Mouse (Mus musculus): ENCODE results near the gene Hs1bp3. TPM values are rescaled to one million over a fixed set of nuclear protein-coding genes. Genes with fewer than 3 reads are reported as not detected.

Gene Hs1bp3
- polyA plus RNA-seq, 1 experiment from 2014 or later, result 9.8 TPM

GRCm38 (mm10) chr12:8335503-8335902 is 22.3 kb downstream of the Hs1bp3 start:
- no peak overlapping the region for H3K27ac ChIP-seq (ENCODE audit: low read depth, low read length)
- WGBS (ENCODE audit: insufficient replicate concordance), result 84% methylated on average over 2 of the region's 2 CpGs

GRCm38 (mm10) chr12:8336601-8337285 is 23.5 kb downstream of the Hs1bp3 start:
- no peak overlapping the region for H3K4me3 ChIP-seq (ENCODE audit: low read depth, low read length)
- H3K27me3 ChIP-seq (ENCODE audit: control insufficient read depth, insufficient read depth, low read length), result no peaks in the 10 kb centered on the region
- WGBS (ENCODE audit: insufficient replicate concordance), result 84% methylated on average over 10 of the region's 10 CpGs
- H3K9ac ChIP-seq (ENCODE audit: low read depth, low read length), result no peak overlapping the region
- no peak for ATAC-seq (replicated peaks; ENCODE audit: insufficient number of reproducible peaks, low FRiP score, low TSS enrichment)
- H3K4me2 ChIP-seq, result no peak overlapping the region
- no peak overlapping the region for H3K27ac ChIP-seq (ENCODE audit: low read depth, low read length)
- H3K9me3 ChIP-seq (replicated peaks; ENCODE audit: control insufficient read depth, low read length), result no peaks in the 10 kb centered on the region
- peaks cover 27% of the 10 kb centered on the region for H3K4me1 ChIP-seq (ENCODE audit: control insufficient read depth, insufficient read depth, low read length)
- H3K36me3 ChIP-seq (ENCODE audit: control insufficient read depth, insufficient read depth, low read length), result peaks cover 6% of the 10 kb centered on the region

More at GRCm38 (mm10) chr12:8335503-8335902, 22.3 kb downstream of the Hs1bp3 start:
- H3K27me3 ChIP-seq (ENCODE audit: control insufficient read depth, insufficient read depth, low read length), result no peaks in the 10 kb centered on the region
- H3K9ac ChIP-seq (ENCODE audit: low read depth, low read length), result no peak overlapping the region
- no peak overlapping the region for H3K4me3 ChIP-seq (ENCODE audit: low read depth, low read length)
- H3K4me2 ChIP-seq, result no peak overlapping the region
- H3K4me1 ChIP-seq (ENCODE audit: control insufficient read depth, insufficient read depth, low read length), result peaks cover 39% of the 10 kb centered on the region
- no peaks in the 10 kb centered on the region for H3K9me3 ChIP-seq (replicated peaks; ENCODE audit: control insufficient read depth, low read length)
- H3K36me3 ChIP-seq (ENCODE audit: control insufficient read depth, insufficient read depth, low read length), result peaks cover 4% of the 10 kb centered on the region; the same call in 1 of the 2 replicates
- no peak for ATAC-seq (replicated peaks; ENCODE audit: insufficient number of reproducible peaks, low FRiP score, low TSS enrichment)

GRCm38 (mm10) chr12:8337286-8338060 is 24.2 kb downstream of the Hs1bp3 start:
- Histone ChIP-seq H3K4me1 (ENCODE audit: control insufficient read depth, insufficient read depth, low read length) (peaks cover 26% of the 10 kb centered on the region), H3K4me2 (no peak overlapping the region), H3K36me3 (ENCODE audit: control insufficient read depth, insufficient read depth, low read length) (peaks cover 9% of the 10 kb centered on the region), H3K9ac (ENCODE audit: low read depth, low read length) (no peak overlapping the region), H3K27ac (ENCODE audit: low read depth, low read length) (no peak overlapping the region), H3K9me3 (replicated peaks; ENCODE audit: control insufficient read depth, low read length) (no peaks in the 10 kb centered on the region), H3K4me3 (ENCODE audit: low read depth, low read length) (no peak overlapping the region), H3K27me3 (ENCODE audit: control insufficient read depth, insufficient read depth, low read length) (no peaks in the 10 kb centered on the region)
- ATAC-seq (replicated peaks; ENCODE audit: insufficient number of reproducible peaks, low FRiP score, low TSS enrichment), result no peak
- 53% methylated on average over 12 of the region's 12 CpGs for WGBS (ENCODE audit: insufficient replicate concordance)

- 32% methylated on average over 4 of the region's 4 CpGs for WGBS (ENCODE audit: insufficient replicate concordance)
- Histone ChIP-seq H3K9me3 (replicated peaks; ENCODE audit: control insufficient read depth, low read length) (no peaks in the 10 kb centered on the region), H3K36me3 (ENCODE audit: control insufficient read depth, insufficient read depth, low read length) (peaks cover 9% of the 10 kb centered on the region), H3K4me3 (ENCODE audit: low read depth, low read length) (no peak overlapping the region), H3K4me2 (no peak overlapping the region), H3K27me3 (ENCODE audit: control insufficient read depth, insufficient read depth, low read length) (no peaks in the 10 kb centered on the region), H3K4me1 (ENCODE audit: control insufficient read depth, insufficient read depth, low read length) (peaks cover 26% of the 10 kb centered on the region), H3K9ac (ENCODE audit: low read depth, low read length) (no peak overlapping the region), H3K27ac (ENCODE audit: low read depth, low read length) (peak overlapping the region; percentile 76)
- ATAC-seq (replicated peaks; ENCODE audit: insufficient number of reproducible peaks, low FRiP score, low TSS enrichment), result no peak
Measured at GRCm38 (mm10) chr12:8338491-8338890, 25.3 kb downstream of the Hs1bp3 start.

DNA sequence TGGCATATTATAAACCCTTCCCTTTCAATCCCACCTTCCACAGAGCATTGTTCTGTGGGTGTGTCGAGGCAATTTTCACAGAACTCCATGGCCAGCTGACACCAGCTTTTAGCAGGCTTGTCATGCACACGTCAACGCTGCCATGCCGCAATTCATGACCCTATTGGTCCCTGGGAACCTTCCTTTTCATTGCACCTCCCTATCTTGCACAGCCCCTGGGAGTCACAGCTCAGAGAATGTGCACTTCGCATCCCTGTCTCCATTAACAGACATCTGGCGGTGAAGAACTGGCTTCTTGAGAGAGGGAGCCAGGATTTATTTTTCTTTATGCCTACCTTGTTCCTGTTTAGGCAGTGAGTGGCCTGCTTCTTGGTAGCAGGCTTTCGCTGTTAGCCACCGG is 25.7 kb downstream of the Hs1bp3 start:
- 0 out of 2 replicates have a peak, but pooled peaks have one; percentile 25 for ATAC-seq (replicated peaks; ENCODE audit: insufficient number of reproducible peaks, low FRiP score, low TSS enrichment)

DNA sequence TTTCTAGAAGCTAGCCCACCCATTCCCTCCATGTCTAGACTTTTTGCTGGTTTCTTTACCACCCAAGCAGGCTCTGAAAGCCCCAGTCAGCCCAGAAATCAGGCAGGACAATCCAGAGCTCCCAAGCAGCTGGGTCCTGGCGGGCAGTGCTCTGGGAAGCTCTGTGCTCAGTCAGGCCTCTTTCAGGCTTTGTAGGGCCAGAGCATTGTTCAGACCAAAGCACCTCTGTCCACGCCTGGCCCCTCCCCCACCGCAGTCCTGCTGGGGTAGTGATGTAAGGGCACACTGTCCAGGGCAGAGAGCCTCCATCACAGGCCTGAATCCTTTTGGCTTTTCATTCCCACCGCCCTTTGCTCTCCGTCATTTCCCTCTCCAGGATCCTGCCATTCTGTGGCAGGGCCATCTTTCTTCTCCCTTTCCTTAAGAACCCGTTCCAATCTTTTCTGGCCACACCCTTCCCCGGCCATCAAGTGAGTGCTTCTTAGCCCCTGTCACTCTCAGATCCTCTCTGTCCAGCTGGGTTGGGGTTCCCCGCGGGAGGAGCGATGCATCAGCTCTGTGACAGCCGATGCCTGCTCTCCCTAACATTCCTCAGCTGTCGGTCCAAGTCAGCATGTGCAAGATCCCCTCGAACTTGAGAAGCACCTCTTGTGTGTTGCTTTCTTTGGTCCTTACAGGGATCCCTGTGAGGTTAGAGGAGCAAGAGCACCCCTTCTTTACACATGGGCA is 26.5 kb downstream of the Hs1bp3 start:
- Histone ChIP-seq H3K9ac (ENCODE audit: low read depth, low read length) (no peak overlapping the region), H3K27me3 (ENCODE audit: control insufficient read depth, insufficient read depth, low read length) (no peaks in the 10 kb centered on the region), H3K4me1 (ENCODE audit: control insufficient read depth, insufficient read depth, low read length) (peaks cover 26% of the 10 kb centered on the region), H3K4me3 (ENCODE audit: low read depth, low read length) (no peak overlapping the region), H3K4me2 (no peak overlapping the region), H3K36me3 (ENCODE audit: control insufficient read depth, insufficient read depth, low read length) (peaks cover 9% of the 10 kb centered on the region), H3K27ac (ENCODE audit: low read depth, low read length) (peak overlapping the region; percentile 76), H3K9me3 (replicated peaks; ENCODE audit: control insufficient read depth, low read length) (no peaks in the 10 kb centered on the region)
- 41% methylated on average over 13 of the region's 13 CpGs for WGBS (ENCODE audit: insufficient replicate concordance)
- ATAC-seq (replicated peaks; ENCODE audit: insufficient number of reproducible peaks, low FRiP score, low TSS enrichment), result no peak

More for the DNA sequence above, 25.7 kb downstream of the Hs1bp3 start:
- Histone ChIP-seq H3K27me3 (ENCODE audit: control insufficient read depth, insufficient read depth, low read length) (no peaks in the 10 kb centered on the region), H3K4me1 (ENCODE audit: control insufficient read depth, insufficient read depth, low read length) (peaks cover 26% of the 10 kb centered on the region), H3K4me2 (no peak overlapping the region), H3K36me3 (ENCODE audit: control insufficient read depth, insufficient read depth, low read length) (peaks cover 9% of the 10 kb centered on the region), H3K9me3 (replicated peaks; ENCODE audit: control insufficient read depth, low read length) (no peaks in the 10 kb centered on the region), H3K27ac (ENCODE audit: low read depth, low read length) (peak overlapping the region; percentile 76), H3K4me3 (ENCODE audit: low read depth, low read length) (no peak overlapping the region), H3K9ac (ENCODE audit: low read depth, low read length) (no peak overlapping the region)
- WGBS (ENCODE audit: insufficient replicate concordance), result 55% methylated on average over 8 of the region's 8 CpGs

- Histone ChIP-seq H3K4me3 (ENCODE audit: low read depth, low read length) (no peak overlapping the region), H3K36me3 (ENCODE audit: control insufficient read depth, insufficient read depth, low read length) (peaks cover 8% of the 10 kb centered on the region), H3K4me2 (no peak overlapping the region), H3K27me3 (ENCODE audit: control insufficient read depth, insufficient read depth, low read length) (no peaks in the 10 kb centered on the region), H3K27ac (ENCODE audit: low read depth, low read length) (no peak overlapping the region), H3K4me1 (ENCODE audit: control insufficient read depth, insufficient read depth, low read length) (peaks cover 32% of the 10 kb centered on the region), H3K9me3 (replicated peaks; ENCODE audit: control insufficient read depth, low read length) (no peaks in the 10 kb centered on the region), H3K9ac (ENCODE audit: low read depth, low read length) (no peak overlapping the region)
- no peak for ATAC-seq (replicated peaks; ENCODE audit: insufficient number of reproducible peaks, low FRiP score, low TSS enrichment)
- WGBS (ENCODE audit: insufficient replicate concordance), result 84% methylated on average over 6 of the region's 6 CpGs
Measured at GRCm38 (mm10) chr12:8341008-8341407, 27.8 kb downstream of the Hs1bp3 start.

DNA sequence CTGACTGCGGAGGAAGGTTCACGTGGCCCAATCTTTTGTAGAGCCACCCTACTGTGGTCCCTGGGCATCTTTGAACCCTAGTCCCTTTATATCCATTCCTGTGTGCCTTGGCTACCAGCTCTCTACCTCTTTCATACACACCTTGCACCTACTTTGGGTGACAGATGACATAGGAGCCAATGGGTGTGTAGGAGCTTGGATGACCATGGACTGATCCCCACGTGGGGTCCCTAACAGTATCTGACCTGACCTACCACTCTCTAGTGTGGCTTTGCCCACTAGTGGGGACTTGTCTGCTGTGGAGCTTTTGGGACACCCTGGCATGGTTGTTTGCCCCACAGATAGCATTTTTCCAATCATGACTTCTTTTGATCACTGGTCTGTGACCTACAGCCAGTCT is 30.1 kb downstream of the Hs1bp3 start:
- no peak overlapping the region for H3K27ac ChIP-seq (ENCODE audit: low read depth, low read length)
- H3K4me3 ChIP-seq (ENCODE audit: low read depth, low read length), result no peak overlapping the region
- H3K9me3 ChIP-seq (replicated peaks; ENCODE audit: control insufficient read depth, low read length), result no peaks in the 10 kb centered on the region
- peaks cover 5% of the 10 kb centered on the region for H3K36me3 ChIP-seq (ENCODE audit: control insufficient read depth, insufficient read depth, low read length)
- 94% methylated on average over 3 of the region's 3 CpGs for WGBS (ENCODE audit: insufficient replicate concordance)
- no peak overlapping the region for H3K9ac ChIP-seq (ENCODE audit: low read depth, low read length)
- no peak overlapping the region for H3K4me2 ChIP-seq
- no peak for ATAC-seq (replicated peaks; ENCODE audit: insufficient number of reproducible peaks, low FRiP score, low TSS enrichment)
- no peaks in the 10 kb centered on the region for H3K27me3 ChIP-seq (ENCODE audit: control insufficient read depth, insufficient read depth, low read length)
- H3K4me1 ChIP-seq (ENCODE audit: control insufficient read depth, insufficient read depth, low read length), result peaks cover 25% of the 10 kb centered on the region
